Mouse (Mus musculus) heart, postnatal 0 days (tissue): Measurements from ENCODE around the gene Qdpr.

Source experiments
- CTCF ChIP-seq: IDR thresholded peaks from 2 replicates; pipeline ENCODE4 v1.5.1; 2016; ENCODE audit warnings: antibody characterized with exemption, control low read depth, low read depth
- EP300 ChIP-seq: IDR thresholded peaks from 2 replicates; pipeline ENCODE4 v1.6.1; 2016; ENCODE audit warnings: antibody characterized with exemption, low read depth

DNA sequence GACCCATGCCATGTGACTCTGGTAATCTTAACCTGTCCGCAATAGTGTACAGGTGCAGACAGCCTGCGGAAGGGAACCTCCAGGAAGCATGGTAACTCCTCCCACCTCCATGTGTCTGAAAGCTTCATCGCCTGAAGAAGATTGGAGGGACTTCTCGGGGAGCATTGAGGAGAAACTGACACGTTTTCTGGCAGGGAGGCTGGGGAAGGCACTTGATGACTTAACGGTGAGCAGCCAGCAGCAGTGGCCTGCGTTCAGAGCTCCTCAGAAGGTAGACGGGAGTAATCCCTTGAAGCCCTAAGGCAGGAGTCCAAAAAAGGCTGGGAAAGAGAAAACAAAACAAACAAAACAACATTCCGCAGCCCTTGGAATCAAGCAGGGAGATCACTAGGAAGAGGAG is 4.4 kb upstream of the Qdpr start:
- no peak for TF ChIP-seq CTCF
- TF ChIP-seq EP300 = no peak
